Mouse (Mus musculus) pancreas, adult 10 weeks (tissue): Measurements from ENCODE around the gene Trim71. TPM values are rescaled to one million over a fixed set of nuclear protein-coding genes. Genes with fewer than 3 reads are reported as not detected.

Experiments
- polyA plus RNA-seq: library from polyadenylated mRNA; stranded (reverse); fragments of 350-450 nt; fragmentation: Illumina TruSeq; extraction: RNeasy Lipid Tissue Mini Kit (QIAGEN cat#74804); gene quantifications from one replicate; pipeline ENCODE4 v1.2.3, GENCODE M21; 2015; ENCODE audit warnings: low read depth, low replicate concordance; ENCODE audit not compliant: insufficient read depth

The Trim71 gene
- not detected for polyA plus RNA-seq

DNA sequence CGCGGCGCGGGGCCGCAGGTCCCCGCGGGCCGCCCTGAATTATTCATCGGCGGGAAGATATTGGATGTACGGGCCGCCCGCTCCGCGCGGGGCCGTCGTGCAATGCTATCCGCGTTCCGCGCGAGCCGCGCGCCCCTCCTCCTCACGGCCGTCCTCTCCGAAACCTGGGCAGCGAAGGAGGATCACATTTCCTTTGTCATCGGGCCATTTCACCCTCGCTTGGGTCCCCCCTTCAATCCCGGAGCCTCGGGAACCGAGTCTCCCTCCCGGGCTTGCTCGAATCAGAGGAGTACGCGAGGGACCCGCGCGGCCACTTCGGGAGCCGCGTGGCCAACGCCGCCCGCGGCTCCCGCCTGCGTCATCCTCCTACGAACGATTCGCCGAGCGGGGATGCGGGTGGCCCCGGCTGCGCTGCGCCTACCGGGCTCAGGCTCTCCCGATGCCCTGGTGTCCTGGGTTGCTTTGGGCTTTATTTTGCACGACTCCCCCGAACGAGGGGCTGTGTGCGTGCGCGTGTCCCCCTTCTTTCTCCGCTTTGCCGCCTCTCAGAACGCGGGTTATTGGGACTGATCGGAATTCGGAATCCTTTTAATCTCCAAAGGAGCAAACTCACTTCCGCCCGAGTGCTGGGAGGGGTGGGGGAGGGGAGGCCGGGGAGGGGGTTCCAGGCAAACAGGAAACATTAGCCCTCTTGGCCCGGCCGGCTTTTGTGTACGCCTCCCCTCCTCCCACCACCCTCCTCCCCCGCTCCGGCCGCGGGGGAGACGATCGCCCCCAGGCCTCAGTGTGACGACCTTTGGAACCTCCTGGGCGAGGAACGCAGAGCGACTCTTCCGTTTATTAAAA lies at the start of gene Trim71:
Gene Trim71 (minus strand): TSS at position 609 of the 846 bp plus-strand sequence.

DNA sequence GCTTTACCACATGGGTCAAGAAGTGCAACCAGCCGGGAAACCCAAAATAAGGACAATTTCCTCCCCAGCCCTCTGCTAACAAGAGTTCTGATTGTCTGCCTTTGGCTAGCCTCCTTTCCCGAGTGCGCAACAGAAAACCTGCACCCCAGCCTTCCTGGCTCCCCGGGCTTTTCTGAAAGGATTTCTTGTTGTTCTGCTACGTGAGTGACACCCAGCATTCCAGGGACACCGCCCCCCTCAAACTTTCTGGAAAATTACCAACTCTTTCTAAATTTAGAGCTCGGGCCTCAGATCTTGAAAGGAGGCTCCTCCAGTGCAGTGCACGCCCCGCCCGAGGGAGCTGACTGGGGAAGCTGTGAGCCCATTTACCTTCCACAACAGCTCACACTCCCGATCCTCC lies 48.8 kb downstream of the Trim71 start, which contains the start of gene C130032M10Rik:
Gene C130032M10Rik (plus strand): TSS at position 334 of the 400 bp plus-strand sequence.

DNA sequence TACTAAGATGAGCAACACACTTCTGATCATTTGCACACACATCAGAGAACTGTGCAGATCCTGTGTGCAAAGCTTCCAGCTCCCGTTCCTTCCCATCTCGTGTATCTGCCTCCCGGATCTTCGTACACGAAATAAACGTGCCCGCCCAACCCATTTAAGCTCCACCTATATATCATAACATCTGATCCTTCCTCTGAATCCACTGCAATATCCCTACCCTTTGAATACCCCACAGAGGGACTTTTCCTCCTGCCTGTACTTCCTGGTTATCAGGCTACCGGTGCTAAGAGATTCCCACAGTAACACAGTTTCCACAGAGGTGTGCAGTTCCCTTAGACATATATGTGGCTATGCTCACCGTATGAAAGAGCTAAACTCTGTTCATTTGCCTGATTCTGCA lies 59.4 kb downstream of the Trim71 start, which contains the start of gene Ccr4:
Gene Ccr4 (minus strand): TSS at position 101 of the 400 bp plus-strand sequence.

Other genes starting within 250 kb of the Trim71 start
- not detected for gene Bcl2a1c, start 234.2 kb downstream of the Trim71 start, polyA plus RNA-seq
- gene Crtap, start 173.7 kb downstream of the Trim71 start, polyA plus RNA-seq = 34.2 TPM
- 7.5 TPM for gene Glb1, start 163.3 kb downstream of the Trim71 start, polyA plus RNA-seq
- 0.72 TPM for gene Tmppe, start 163.3 kb downstream of the Trim71 start, polyA plus RNA-seq
- gene Ccr4, start 59.5 kb downstream of the Trim71 start, polyA plus RNA-seq = not detected
- not detected for gene C130032M10Rik, start 48.7 kb downstream of the Trim71 start, polyA plus RNA-seq
- gene Cnot10, start 75.8 kb upstream of the Trim71 start, polyA plus RNA-seq = 12.9 TPM
- gene Dync1li1, start 124.4 kb upstream of the Trim71 start, polyA plus RNA-seq = 6.9 TPM
- 12.1 TPM for gene Cmtm6, start 166.7 kb upstream of the Trim71 start, polyA plus RNA-seq
- 6.4 TPM for gene Cmtm7, start 217.5 kb upstream of the Trim71 start, polyA plus RNA-seq